Mouse (Mus musculus): Measurements from ENCODE around the gene Ntrk1.

DNA sequence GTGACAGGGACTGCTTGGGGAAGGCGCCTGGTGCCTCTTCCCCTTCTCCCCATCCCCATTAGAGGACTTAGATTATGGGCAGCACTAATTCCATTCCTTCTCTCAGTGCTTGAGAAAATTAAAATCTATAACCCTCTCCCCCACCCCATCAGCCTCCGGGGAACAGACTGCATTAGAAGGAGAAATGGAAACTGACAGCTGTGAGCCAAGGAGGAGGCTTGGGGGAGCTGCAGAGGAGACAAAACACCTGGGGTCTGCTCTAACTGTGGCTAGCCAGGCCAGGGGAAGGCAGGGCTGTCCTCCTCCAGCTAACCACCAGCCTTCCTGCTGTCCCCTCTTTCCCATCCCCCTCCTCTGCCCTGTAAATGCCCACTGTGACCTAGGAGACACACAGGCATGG is 15.9 kb downstream of the Ntrk1 start:
- TF ChIP-seq CTCF (IDR thresholded peaks at IDR 0.05; ENCODE audit: insufficient read depth, low read depth, low read length) (no peak), POLR2A (IDR thresholded peaks at IDR 0.05; ENCODE audit: insufficient read depth, low read depth, low read length) (no peak)

All from olfactory bulb, adult 2 months (tissue).